Mouse (Mus musculus) MN1 (cell line): Measurements from ENCODE around the gene Hectd2.

Source experiments
- DNase-seq: peaks from one replicate; pipeline ENCODE4 v3.0.0-alpha.2; 2016; ENCODE audit warnings: low spot score

Hectd2 gene

GRCm38 (mm10) chr19:36652686-36653085, 98.2 kb downstream of the Hectd2 start:
- no peak for DNase-seq

GRCm38 (mm10) chr19:36662734-36663133, 108.3 kb downstream of the Hectd2 start:
- no peak for DNase-seq

GRCm38 (mm10) chr19:36663918-36664317, 109.5 kb downstream of the Hectd2 start:
- DNase-seq, result no peak

GRCm38 (mm10) chr19:36664417-36664816, 110.0 kb downstream of the Hectd2 start:
- DNase-seq, result no peak

- no peak for DNase-seq
Observed at GRCm38 (mm10) chr19:36665206-36665605, 110.8 kb downstream of the Hectd2 start.

GRCm38 (mm10) chr19:36665641-36666040, 111.2 kb downstream of the Hectd2 start:
- DNase-seq, result no peak

GRCm38 (mm10) chr19:36666471-36666870, 112.0 kb downstream of the Hectd2 start:
- DNase-seq, result no peak

GRCm38 (mm10) chr19:36667368-36667767, 112.9 kb downstream of the Hectd2 start:
- DNase-seq, result no peak

GRCm38 (mm10) chr19:36668098-36668497, 113.7 kb downstream of the Hectd2 start:
- DNase-seq, result no peak

- no peak for DNase-seq
Observed at GRCm38 (mm10) chr19:36668881-36669639, 114.6 kb downstream of the Hectd2 start.

GRCm38 (mm10) chr19:36669720-36670451, 115.4 kb downstream of the Hectd2 start:
- DNase-seq, result no peak
